Mouse (Mus musculus) heart, embryonic 15.5 days (tissue): ENCODE measurements around the gene Arhgef3. TPM values are rescaled to one million over a fixed set of nuclear protein-coding genes. Genes with fewer than 3 reads are reported as not detected.

Experiments used
- ATAC-seq: fragments of 200-750 bp; cut with Nextera tagmentation; replicated peaks from 2 replicates; pipeline ENCODE4 v1.8.0; 2017; ENCODE audit warnings: low read depth, moderate TSS enrichment; ENCODE audit not compliant: insufficient number of reproducible peaks, insufficient read depth, low FRiP score
- H3K27ac ChIP-seq: fragments of 300-500 bp; sonication (generic); 2 replicates; pipeline ENCODE4 v1.5.1; 2015; ENCODE audit warnings: mild to moderate bottlenecking, inconsistent platforms
- H3K27me3 ChIP-seq: fragments of 300-500 bp; sonication (generic); 2 replicates; pipeline ENCODE4 v1.6.1; 2015; ENCODE audit warnings: inconsistent platforms
- H3K36me3 ChIP-seq: fragments of 300-500 bp; sonication (generic); 2 replicates; pipeline ENCODE4 v1.6.1; 2015; ENCODE audit warnings: mild to moderate bottlenecking, inconsistent platforms
- H3K4me1 ChIP-seq: fragments of 300-500 bp; sonication (generic); replicated peaks from 2 replicates; pipeline ENCODE4 v1.6.1; 2015; ENCODE audit warnings: inconsistent platforms
- H3K4me2 ChIP-seq: fragments of 300-500 bp; sonication (generic); 2 replicates; pipeline ENCODE4 v1.6.1; 2015; ENCODE audit warnings: inconsistent platforms, mild to moderate bottlenecking, moderate library complexity
- H3K4me3 ChIP-seq: fragments of 300-500 bp; sonication (generic); 2 replicates; pipeline ENCODE4 v1.5.1; 2015; ENCODE audit warnings: mild to moderate bottlenecking, inconsistent platforms
- H3K9ac ChIP-seq: fragments of 300-500 bp; sonication (generic); 2 replicates; pipeline ENCODE4 v1.6.1; 2015; ENCODE audit warnings: mild to moderate bottlenecking, inconsistent platforms
- H3K9me3 ChIP-seq: fragments of 300-500 bp; sonication (generic); replicated peaks from 2 replicates; pipeline ENCODE4 v1.6.1; 2016; ENCODE audit warnings: inconsistent platforms
- WGBS: fragments of 180-500 bp; shearing (Covaris S2); methylation state at CpG from one replicate; pipeline ENCODE4 v1.1.7; 2015; ENCODE audit warnings: mixed read lengths; 5-methylcytosine and 5-hydroxymethylcytosine counted together
- polyA plus RNA-seq: library from polyadenylated mRNA; unstranded; fragments of >200 nt; fragmentation: Nextera tagmentation; extraction: Ambion mirVana; gene quantifications from 2 replicates; pipeline ENCODE4 v1.2.1, GENCODE M21; 2015

The Arhgef3 gene
- polyA plus RNA-seq, 1 experiment from 2014 or later, result 14.7 TPM

DNA sequence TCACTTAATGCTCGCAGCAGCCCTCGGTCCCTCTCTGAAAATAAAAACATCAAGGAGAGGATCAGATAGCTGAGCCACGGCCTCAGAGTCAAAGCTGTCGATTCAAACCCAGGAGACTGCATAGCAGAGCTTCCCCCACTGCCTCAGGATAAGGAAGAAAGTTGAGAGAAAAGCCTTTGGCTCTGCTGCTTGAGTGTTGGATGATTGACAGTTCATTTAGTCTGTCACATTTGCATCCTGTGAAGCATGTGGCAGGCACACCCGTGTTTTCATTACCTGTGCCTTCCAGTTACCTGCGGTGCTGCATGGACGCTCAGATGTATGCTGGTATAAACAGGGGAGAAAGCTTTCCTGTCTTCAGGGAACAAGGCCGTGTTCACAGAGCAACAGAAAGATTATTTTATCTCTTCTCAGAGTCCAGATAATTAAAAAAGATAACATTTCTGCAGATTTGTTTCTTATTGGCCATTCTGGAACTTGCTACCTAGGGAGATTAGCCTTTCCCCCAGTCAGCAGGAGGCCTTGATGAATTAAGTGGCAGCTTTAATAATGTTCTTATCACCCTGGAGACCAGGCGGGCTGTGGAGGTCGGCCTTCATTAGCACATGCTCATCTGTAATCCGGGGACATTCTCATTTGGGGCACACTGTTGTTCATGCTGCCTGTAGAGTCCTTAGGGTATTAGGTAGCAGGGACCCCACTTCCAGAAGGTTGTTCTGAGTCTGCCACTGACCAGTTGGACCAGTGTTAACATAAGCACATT lies 157.6 kb downstream of the Arhgef3 start:
- H3K4me3 ChIP-seq, result no peak overlapping the region
- no peak for ATAC-seq
- H3K27ac ChIP-seq, result no peak overlapping the region
- no peak overlapping the region for H3K4me2 ChIP-seq
- WGBS, result 38% methylated on average over 11 of the region's 11 CpGs
- H3K27me3 ChIP-seq, result no peaks in the 10 kb centered on the region
- H3K9ac ChIP-seq, result no peak overlapping the region
- H3K9me3 ChIP-seq, result no peaks in the 10 kb centered on the region
- no peaks in the 10 kb centered on the region for H3K36me3 ChIP-seq
- H3K4me1 ChIP-seq, result 0 out of 2 replicates have a peak, but pooled peaks cover 2% of the 10 kb centered on the region

DNA sequence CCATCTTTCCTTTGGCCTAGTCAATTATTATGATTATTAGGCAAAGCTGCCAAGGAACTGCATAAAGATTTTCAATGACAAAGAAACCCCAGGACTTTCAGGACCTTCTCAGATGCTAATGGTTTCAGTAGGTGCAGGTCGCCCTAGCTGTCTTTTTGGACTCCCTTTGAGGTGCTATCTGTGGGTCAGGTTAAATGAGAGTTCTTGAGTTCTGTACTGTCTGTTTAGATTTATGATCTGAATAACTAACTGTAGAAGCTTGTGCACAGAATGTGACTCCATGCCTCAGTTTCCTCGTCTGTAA lies 158.1 kb downstream of the Arhgef3 start:
- no peak for ATAC-seq

DNA sequence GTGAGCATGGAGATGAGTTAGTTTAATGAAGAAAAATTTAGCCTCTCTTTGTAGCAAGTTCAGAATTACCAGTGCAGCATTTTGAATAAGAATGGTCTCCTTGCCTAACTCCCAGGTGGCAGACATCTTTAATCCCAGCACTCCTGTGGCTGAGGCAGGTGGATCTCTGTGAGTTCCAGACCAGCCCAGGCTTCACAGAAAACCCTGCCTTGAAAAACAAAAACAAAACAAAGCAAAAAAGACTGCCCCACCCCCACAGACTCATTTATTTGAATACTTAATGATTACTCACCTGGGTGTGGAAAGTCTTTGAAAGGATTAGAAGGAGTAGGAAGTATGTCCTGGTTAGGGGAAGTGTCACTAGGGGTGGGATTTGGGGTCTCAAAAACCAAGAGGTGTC lies 158.5 kb downstream of the Arhgef3 start:
- no peaks in the 10 kb centered on the region for H3K27me3 ChIP-seq
- no peaks in the 10 kb centered on the region for H3K36me3 ChIP-seq
- H3K9me3 ChIP-seq, result no peaks in the 10 kb centered on the region
- H3K4me3 ChIP-seq, result no peak overlapping the region
- no peak overlapping the region for H3K27ac ChIP-seq
- H3K4me2 ChIP-seq, result no peak overlapping the region
- 0 out of 2 replicates have a peak, but pooled peaks cover 2% of the 10 kb centered on the region for H3K4me1 ChIP-seq
- H3K9ac ChIP-seq, result no peak overlapping the region
- no peak for ATAC-seq

More for the DNA sequence above, 158.1 kb downstream of the Arhgef3 start:
- Histone ChIP-seq H3K27ac (no peak overlapping the region), H3K4me3 (no peak overlapping the region), H3K4me1 (0 out of 2 replicates have a peak, but pooled peaks cover 2% of the 10 kb centered on the region), H3K9me3 (no peaks in the 10 kb centered on the region), H3K4me2 (no peak overlapping the region), H3K36me3 (no peaks in the 10 kb centered on the region), H3K27me3 (no peaks in the 10 kb centered on the region), H3K9ac (no peak overlapping the region)
- 83% methylated on average over 2 of the region's 2 CpGs for WGBS

DNA sequence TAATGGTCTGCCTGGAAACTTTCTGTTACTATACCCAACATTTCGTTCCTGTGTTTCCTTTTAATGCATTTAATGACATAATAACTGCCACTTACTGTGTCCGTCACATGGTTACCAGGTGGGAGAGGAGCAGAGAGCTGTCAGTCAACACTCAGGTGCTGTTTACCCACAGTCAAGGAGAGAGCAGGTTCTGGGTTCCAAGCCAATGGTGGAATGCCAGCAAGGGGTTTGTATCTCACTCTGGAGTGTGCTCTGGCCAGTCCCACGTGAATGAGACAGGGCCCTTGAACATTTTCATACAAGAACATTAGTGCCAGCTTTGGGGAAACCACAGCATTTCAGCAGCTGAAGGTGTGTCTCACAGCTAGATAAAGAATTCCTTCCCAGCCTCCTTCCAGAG lies 162.6 kb downstream of the Arhgef3 start:
- WGBS, result 74% methylated on average over 3 of the region's 3 CpGs
- Histone ChIP-seq H3K27ac (no peak overlapping the region), H3K4me3 (no peak overlapping the region), H3K4me2 (no peak overlapping the region), H3K4me1 (no peaks in the 10 kb centered on the region), H3K27me3 (no peaks in the 10 kb centered on the region), H3K9me3 (no peaks in the 10 kb centered on the region), H3K36me3 (no peaks in the 10 kb centered on the region), H3K9ac (no peak overlapping the region)
- no peak for ATAC-seq

DNA sequence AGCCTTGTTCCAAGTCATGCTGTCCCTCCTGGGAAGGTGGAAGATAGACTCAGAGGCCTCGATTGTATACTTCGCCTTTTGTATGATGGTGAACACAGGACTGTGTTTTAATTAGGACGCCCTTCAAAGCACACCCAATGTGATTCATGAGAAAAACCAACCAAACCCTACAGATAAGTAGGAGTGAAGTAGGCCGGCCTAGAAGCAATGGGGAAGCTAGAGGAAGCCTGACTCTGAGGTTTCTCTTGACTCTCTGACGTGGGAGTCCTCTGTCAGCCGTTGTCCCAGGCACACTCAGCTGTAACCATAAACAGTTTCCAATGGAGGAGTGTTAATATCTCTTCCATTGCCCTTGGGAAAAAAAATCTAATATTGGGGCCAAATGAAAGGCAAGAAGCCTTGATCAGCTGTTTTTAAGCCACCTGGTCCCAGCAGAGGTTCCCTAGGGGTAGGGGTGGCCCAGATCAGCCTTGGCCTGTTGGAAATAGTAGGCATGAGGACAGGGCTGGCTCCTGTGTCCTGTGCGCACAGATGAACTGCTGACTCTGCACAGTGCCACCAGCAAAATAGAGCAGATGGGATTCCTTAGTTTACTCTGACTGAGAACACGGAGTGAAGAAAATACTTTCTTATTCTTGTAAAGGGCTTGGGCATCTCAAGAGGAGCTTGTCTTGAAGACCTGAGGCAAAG lies 165.6 kb downstream of the Arhgef3 start:
- H3K36me3 ChIP-seq, result no peaks in the 10 kb centered on the region
- no peak overlapping the region for H3K27ac ChIP-seq
- H3K9me3 ChIP-seq, result no peaks in the 10 kb centered on the region
- no peak overlapping the region for H3K9ac ChIP-seq
- H3K4me2 ChIP-seq, result no peak overlapping the region
- WGBS, result 83% methylated on average over 8 of the region's 8 CpGs
- no peaks in the 10 kb centered on the region; the same call in 1 of the 2 replicates for H3K4me1 ChIP-seq
- H3K27me3 ChIP-seq, result no peaks in the 10 kb centered on the region
- H3K4me3 ChIP-seq, result no peak overlapping the region
- no peak for ATAC-seq

DNA sequence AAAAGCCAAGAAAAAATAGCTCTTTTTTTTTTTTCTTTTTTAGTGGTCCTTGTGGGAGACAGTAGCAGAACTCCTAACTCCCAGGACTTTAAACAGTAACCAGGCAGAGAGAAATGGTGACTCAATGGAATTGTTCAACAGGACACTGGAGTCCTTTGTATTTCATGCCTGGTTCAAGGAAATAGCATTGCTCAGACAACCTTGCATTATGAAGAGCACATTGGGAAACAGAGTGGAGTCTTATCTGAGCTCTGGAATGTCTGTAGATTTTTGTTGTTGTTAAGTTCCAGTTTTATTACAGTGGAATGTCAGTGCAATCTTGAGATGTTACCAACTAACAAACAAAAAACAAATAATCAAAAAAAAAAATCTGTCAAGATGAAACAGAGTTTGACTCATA lies 169.3 kb downstream of the Arhgef3 start:
- H3K4me1 ChIP-seq, result peaks cover 2% of the 10 kb centered on the region
- no peak overlapping the region for H3K4me3 ChIP-seq
- H3K27ac ChIP-seq, result no peak overlapping the region
- no peaks in the 10 kb centered on the region for H3K36me3 ChIP-seq
- no peak for ATAC-seq
- H3K27me3 ChIP-seq, result no peaks in the 10 kb centered on the region
- H3K9me3 ChIP-seq, result no peaks in the 10 kb centered on the region
- H3K4me2 ChIP-seq, result no peak overlapping the region
- H3K9ac ChIP-seq, result no peak overlapping the region

DNA sequence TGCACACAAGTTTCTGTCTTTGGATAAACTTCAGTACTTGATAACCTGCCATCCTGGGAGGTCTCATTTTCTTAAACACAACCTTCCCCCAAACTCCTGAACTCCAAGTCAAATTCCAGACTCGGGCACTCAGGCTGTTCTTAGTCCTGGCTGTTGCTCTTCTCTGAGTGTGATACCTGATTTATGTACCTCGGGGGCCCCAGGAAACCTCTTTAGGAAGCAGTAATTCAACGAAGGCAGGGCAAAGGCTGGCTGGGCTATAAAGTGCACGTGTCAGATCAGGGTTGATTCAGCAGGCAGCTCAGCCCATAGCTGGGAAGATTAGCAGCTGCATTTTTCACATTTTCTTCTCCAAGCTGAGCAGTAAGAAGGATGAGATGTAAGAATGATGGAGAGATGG lies 171.5 kb downstream of the Arhgef3 start:
- Histone ChIP-seq H3K9ac (no peak overlapping the region), H3K4me2 (no peak overlapping the region), H3K27me3 (no peaks in the 10 kb centered on the region), H3K4me3 (no peak overlapping the region), H3K9me3 (no peaks in the 10 kb centered on the region), H3K4me1 (peaks cover 12% of the 10 kb centered on the region), H3K36me3 (no peaks in the 10 kb centered on the region), H3K27ac (no peak overlapping the region)
- ATAC-seq, result no peak
- 29% methylated on average over 4 of the region's 4 CpGs for WGBS

DNA sequence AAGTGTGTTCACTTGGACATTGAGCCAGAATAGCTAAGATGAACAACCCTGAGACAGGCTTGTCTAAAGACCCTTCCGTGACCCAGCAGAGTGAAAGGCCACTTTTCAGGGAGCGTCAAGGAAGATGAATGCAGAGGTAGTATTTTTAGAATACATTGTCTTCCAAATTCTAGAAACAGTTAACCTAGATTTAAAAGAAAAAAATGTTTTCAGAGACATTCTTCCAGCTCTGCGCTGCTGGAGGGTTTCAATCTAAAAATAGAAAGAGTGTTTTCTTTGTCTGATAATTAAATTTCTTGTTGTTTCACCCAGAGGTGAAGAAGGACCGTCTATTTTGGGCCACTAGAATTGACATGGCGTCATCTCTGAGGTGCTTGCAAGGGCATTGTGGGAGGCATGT lies 174.4 kb downstream of the Arhgef3 start:
- Histone ChIP-seq H3K27me3 (no peaks in the 10 kb centered on the region), H3K9me3 (no peaks in the 10 kb centered on the region), H3K9ac (no peak overlapping the region), H3K4me3 (no peak overlapping the region), H3K4me2 (no peak overlapping the region), H3K36me3 (no peaks in the 10 kb centered on the region), H3K27ac (no peak overlapping the region), H3K4me1 (peaks cover 12% of the 10 kb centered on the region)
- 24% methylated on average over 5 of the region's 5 CpGs for WGBS
- ATAC-seq, result no peak

DNA sequence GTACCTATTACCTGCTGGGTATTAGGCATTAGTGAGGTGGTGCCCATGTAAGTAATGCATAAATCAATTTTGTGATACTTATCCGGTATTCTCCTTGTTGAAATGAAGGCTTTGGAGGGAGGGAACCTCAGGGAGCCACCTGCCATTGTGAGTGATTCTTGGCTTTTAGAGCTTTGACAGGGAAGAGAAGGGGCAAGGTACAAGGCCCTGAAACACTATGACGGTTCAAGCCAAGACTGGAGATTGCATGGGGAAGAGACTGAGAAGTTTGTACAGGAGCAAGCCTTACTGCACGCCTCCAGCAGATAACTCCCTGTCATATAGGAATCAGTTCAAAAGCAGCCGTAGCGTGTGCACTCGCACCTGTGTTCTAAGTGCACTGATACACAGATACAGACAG lies 177.4 kb downstream of the Arhgef3 start:
- H3K27me3 ChIP-seq, result no peaks in the 10 kb centered on the region
- H3K4me1 ChIP-seq, result peaks cover 14% of the 10 kb centered on the region; the same call in 1 of the 2 replicates
- H3K9ac ChIP-seq, result no peak overlapping the region
- H3K9me3 ChIP-seq, result no peaks in the 10 kb centered on the region
- no peak for ATAC-seq
- WGBS, result 83% methylated on average over 6 of the region's 6 CpGs
- no peak overlapping the region for H3K27ac ChIP-seq
- H3K4me3 ChIP-seq, result no peak overlapping the region
- H3K36me3 ChIP-seq, result no peaks in the 10 kb centered on the region
- H3K4me2 ChIP-seq, result no peak overlapping the region

DNA sequence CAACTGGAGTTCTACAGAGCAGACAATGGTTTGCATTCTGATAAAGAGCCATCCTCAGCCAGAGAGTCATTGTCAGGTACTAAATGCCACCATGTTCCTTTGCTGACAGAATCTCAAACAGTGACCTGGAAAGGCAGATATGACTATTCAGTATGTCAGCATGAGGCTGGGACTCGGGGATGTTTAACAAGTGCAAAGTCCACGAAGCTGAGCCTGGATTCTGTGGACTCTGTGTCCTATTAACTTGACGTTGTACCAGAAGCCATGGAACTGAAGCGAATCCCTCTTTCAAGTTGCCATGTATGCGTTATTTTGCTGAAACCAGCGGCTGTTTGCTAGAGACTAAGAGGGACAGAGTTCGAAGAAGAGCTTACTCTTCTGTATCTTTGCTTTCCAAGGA lies 181.1 kb downstream of the Arhgef3 start:
- H3K27ac ChIP-seq, result no peak overlapping the region
- peaks cover 2% of the 10 kb centered on the region; the same call in 1 of the 2 replicates for H3K4me1 ChIP-seq
- H3K4me2 ChIP-seq, result no peak overlapping the region
- ATAC-seq, result no peak
- H3K27me3 ChIP-seq, result no peaks in the 10 kb centered on the region
- no peak overlapping the region for H3K4me3 ChIP-seq
- H3K9ac ChIP-seq, result no peak overlapping the region
- H3K9me3 ChIP-seq, result no peaks in the 10 kb centered on the region
- no peaks in the 10 kb centered on the region for H3K36me3 ChIP-seq
- WGBS, result 80% methylated on average over 7 of the region's 7 CpGs

DNA sequence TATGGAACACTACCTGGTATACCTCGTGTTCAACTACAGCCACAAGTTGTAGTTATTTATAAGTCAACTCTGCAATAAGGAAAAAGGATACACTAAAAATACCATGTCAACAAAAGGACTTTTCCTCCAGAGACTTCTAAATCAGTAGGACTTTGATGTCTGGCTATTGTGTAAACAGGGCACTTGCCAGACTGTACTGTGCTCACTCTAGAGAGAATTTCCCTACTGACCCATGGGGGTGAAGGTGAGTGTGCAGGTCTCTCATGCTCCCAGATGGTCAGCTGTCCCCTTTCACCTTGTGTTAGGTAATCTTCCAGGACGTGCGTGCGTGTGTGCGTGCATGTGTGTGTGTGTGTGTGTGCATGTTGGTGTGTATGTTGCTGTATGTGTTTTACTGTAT lies 182.3 kb downstream of the Arhgef3 start:
- H3K4me1 ChIP-seq, result peaks cover 2% of the 10 kb centered on the region; the same call in 1 of the 2 replicates
- H3K4me3 ChIP-seq, result no peak overlapping the region
- H3K27ac ChIP-seq, result no peak overlapping the region
- no peaks in the 10 kb centered on the region for H3K9me3 ChIP-seq
- 77% methylated on average over 5 of the region's 5 CpGs for WGBS
- no peak for ATAC-seq
- no peak overlapping the region for H3K4me2 ChIP-seq
- H3K27me3 ChIP-seq, result no peaks in the 10 kb centered on the region
- no peaks in the 10 kb centered on the region for H3K36me3 ChIP-seq
- no peak overlapping the region for H3K9ac ChIP-seq

DNA sequence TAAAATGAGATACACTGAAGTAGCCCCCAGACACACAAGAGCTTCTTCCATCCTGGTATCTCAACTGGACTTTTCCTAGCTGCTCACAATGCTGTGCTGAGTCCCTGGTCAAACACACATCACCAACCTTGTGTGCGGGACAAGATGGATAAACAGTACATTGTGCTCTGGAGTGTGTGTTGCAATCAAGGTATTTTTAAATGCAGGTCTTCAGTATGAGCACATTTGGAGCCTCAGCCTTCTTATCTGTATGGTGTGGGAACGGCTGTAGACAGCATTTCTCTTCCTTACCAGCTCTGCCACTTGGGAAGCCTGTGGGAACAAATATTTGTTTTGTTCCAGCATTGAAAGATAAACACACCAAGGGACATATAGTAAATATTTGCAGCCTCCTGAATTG lies 184.2 kb downstream of the Arhgef3 start:
- no peaks in the 10 kb centered on the region for H3K36me3 ChIP-seq
- H3K27ac ChIP-seq, result no peak overlapping the region
- H3K9ac ChIP-seq, result no peak overlapping the region
- 40% methylated on average over 2 of the region's 2 CpGs for WGBS
- H3K27me3 ChIP-seq, result no peaks in the 10 kb centered on the region
- no peak for ATAC-seq
- H3K4me2 ChIP-seq, result no peak overlapping the region
- H3K4me3 ChIP-seq, result no peak overlapping the region
- H3K4me1 ChIP-seq, result peaks cover 2% of the 10 kb centered on the region; the same call in 1 of the 2 replicates
- H3K9me3 ChIP-seq, result no peaks in the 10 kb centered on the region
